Mouse (Mus musculus) neural tube, embryonic 13.5 days (tissue): ENCODE data around the gene Ms4a4c. TPM values are rescaled to one million over a fixed set of nuclear protein-coding genes. Genes with fewer than 3 reads are reported as not detected.
"Not testable (repeated sequence)": the region's sequence is repeated elsewhere in the genome, so short reads cannot be mapped to it uniquely, and the experiment has no call there.

Experiments
- ATAC-seq: fragments of 200-750 bp; cut with Nextera tagmentation; 2 replicates; pipeline ENCODE4 v1.8.0; 2017; ENCODE audit warnings: low read depth, mild to moderate bottlenecking, moderate TSS enrichment, moderate library complexity
- H3K27ac ChIP-seq: fragments of 300-500 bp; sonication (generic); replicated peaks from 2 replicates; pipeline ENCODE4 v1.5.1; 2015; ENCODE audit warnings: moderate library complexity, mild to moderate bottlenecking, inconsistent platforms
- H3K27me3 ChIP-seq: fragments of 300-500 bp; sonication (generic); 2 replicates; pipeline ENCODE4 v1.6.1; 2015; ENCODE audit warnings: mild to moderate bottlenecking, inconsistent platforms
- H3K36me3 ChIP-seq: fragments of 300-500 bp; sonication (generic); 2 replicates; pipeline ENCODE4 v1.6.1; 2015; ENCODE audit warnings: mild to moderate bottlenecking, inconsistent platforms
- H3K4me1 ChIP-seq: fragments of 300-500 bp; sonication (generic); replicated peaks from 2 replicates; pipeline ENCODE4 v1.6.1; 2015; ENCODE audit warnings: inconsistent platforms
- H3K4me2 ChIP-seq: fragments of 300-500 bp; sonication (generic); 2 replicates; pipeline ENCODE4 v1.6.1; 2015; ENCODE audit warnings: inconsistent platforms, mild to moderate bottlenecking, moderate library complexity
- H3K4me3 ChIP-seq: fragments of 300-500 bp; sonication (generic); 2 replicates; pipeline ENCODE4 v1.5.1; 2015; ENCODE audit warnings: mild to moderate bottlenecking, inconsistent platforms
- H3K9ac ChIP-seq: fragments of 300-500 bp; sonication (generic); 2 replicates; pipeline ENCODE4 v1.6.1; 2015; ENCODE audit warnings: moderate library complexity, mild to moderate bottlenecking, inconsistent platforms
- H3K9me3 ChIP-seq: fragments of 300-500 bp; sonication (generic); 2 replicates; pipeline ENCODE4 v1.6.1; 2016; ENCODE audit warnings: inconsistent platforms
- WGBS: fragments of 180-500 bp; shearing (Covaris S2); methylation state at CpG from one replicate; pipeline ENCODE4 v1.1.7; 2015; 5-methylcytosine and 5-hydroxymethylcytosine counted together
- polyA plus RNA-seq: library from polyadenylated mRNA; unstranded; fragments of >200 nt; fragmentation: Nextera tagmentation; extraction: Ambion mirVana; gene quantifications from 2 replicates; pipeline ENCODE4 v1.2.1, GENCODE M21; 2015

Gene Ms4a4c
- polyA plus RNA-seq, 1 experiment from 2014 or later = 0.11 TPM

DNA sequence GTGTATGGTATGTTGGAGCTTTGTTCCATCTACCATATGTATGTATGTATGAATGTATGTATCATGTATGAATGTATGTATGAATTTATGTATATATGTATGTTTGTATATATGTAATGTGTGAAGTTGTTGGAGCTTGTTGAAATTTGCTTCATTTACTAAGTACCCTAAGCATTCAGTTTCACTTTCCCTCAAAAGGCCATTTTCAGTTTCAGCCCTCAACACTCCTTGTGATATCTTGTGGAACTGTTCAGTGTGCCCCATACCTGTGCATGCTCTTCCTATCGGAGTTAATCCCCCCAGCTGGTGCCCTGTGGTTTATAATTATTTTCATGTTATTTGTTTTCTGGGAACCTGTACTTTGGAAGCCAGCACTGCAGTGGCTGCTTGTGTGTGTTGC, 4.0 kb downstream of the Ms4a4c start:
- H3K4me3 ChIP-seq = no peak overlapping the region
- no peaks in the 10 kb centered on the region for H3K4me1 ChIP-seq
- no peak overlapping the region for H3K27ac ChIP-seq
- no peaks in the 10 kb centered on the region for H3K27me3 ChIP-seq
- ATAC-seq = no peak
- no peaks in the 10 kb centered on the region for H3K9me3 ChIP-seq
- H3K36me3 ChIP-seq = no peaks in the 10 kb centered on the region
- 89% methylated on average over 1 of the region's 1 CpGs for WGBS
- no peak overlapping the region for H3K4me2 ChIP-seq
- H3K9ac ChIP-seq = no peak overlapping the region

GRCm38 (mm10) chr19:11411640-11412039, 7.1 kb downstream of the Ms4a4c start:
- no peak for ATAC-seq
- 86% methylated on average over 1 of the region's 1 CpGs for WGBS
- Histone ChIP-seq H3K9me3 (no peaks in the 10 kb centered on the region), H3K36me3 (no peaks in the 10 kb centered on the region), H3K27me3 (no peaks in the 10 kb centered on the region), H3K9ac (no peak overlapping the region), H3K4me3 (no peak overlapping the region), H3K4me1 (no peaks in the 10 kb centered on the region), H3K4me2 (no peak overlapping the region), H3K27ac (no peak overlapping the region)

DNA sequence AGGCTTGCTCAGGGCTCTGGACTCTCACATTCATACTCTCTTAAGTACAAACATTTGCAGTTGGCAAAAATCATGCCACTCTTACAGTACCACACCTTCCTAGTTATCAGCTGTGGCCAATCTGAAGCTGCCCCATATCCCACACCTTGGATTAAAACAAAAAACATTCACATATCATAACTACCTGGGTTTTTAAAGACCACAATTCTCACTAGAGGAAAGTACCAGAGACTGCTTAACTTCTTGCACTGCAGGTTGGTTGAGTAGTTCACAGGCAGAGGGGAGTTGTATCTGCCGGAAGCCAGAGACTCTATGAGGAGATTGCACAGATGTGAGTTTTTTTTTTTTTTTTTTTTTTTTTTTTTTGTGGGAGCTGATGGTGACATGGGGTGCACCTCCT, 9.5 kb downstream of the Ms4a4c start:
- Histone ChIP-seq H3K4me1 (no peaks in the 10 kb centered on the region), H3K4me3 (no peak overlapping the region), H3K9ac (no peak overlapping the region), H3K27ac (no peak overlapping the region), H3K27me3 (no peaks in the 10 kb centered on the region), H3K4me2 (no peak overlapping the region), H3K36me3 (no peaks in the 10 kb centered on the region), H3K9me3 (no peaks in the 10 kb centered on the region)
- ATAC-seq = no peak
- WGBS = 95% methylated on average over 1 of the region's 1 CpGs

DNA sequence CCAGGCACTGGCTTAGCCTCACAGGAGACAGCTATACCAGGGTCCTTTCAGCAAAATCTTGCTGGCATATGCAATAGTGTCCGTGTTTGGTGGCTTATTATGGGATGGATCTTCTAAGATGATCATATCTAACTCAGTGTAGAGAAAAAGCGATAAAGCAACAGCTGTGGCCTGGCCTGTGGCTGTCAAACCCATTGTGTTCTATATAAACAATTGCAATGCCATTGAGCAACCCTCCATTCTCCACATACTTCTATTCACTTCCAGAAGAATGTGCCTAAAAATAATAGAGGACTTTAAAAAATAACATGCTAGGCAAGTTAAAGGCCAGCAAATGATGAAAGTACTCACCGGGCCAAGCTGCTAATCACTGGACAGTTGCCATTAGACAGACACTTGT, 11.0 kb downstream of the Ms4a4c start:
- no peaks in the 10 kb centered on the region for H3K27me3 ChIP-seq
- ATAC-seq = no peak
- no peak overlapping the region for H3K27ac ChIP-seq
- H3K4me1 ChIP-seq = no peaks in the 10 kb centered on the region
- H3K4me2 ChIP-seq = no peak overlapping the region
- no peak overlapping the region for H3K9ac ChIP-seq
- 74% methylated on average over 3 of the region's 3 CpGs for WGBS
- H3K9me3 ChIP-seq = no peaks in the 10 kb centered on the region
- no peak overlapping the region for H3K4me3 ChIP-seq
- no peaks in the 10 kb centered on the region for H3K36me3 ChIP-seq

DNA sequence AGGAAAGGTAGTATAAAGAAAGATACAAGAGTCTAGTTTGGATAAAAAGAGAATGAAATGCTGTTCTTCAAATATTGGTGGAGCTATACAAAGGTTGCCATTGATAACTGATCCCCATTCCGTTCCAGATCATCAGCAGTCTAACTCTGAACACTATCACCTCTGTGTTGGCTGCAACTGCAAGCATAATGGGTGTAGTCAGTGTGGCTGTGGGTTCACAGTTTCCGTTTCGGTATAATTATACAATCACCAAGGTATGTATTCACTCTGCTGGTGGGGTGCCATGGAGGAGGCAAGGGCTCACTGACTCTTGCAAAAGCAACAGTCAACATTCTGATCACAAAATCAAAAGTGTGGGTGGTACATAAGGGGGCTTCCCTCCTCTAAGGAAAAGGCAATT, 14.3 kb downstream of the Ms4a4c start:
- H3K27ac ChIP-seq, H3K9ac ChIP-seq, H3K27me3 ChIP-seq, H3K9me3 ChIP-seq, H3K4me1 ChIP-seq, ATAC-seq, H3K36me3 ChIP-seq, H3K4me2 ChIP-seq, H3K4me3 ChIP-seq: not testable (repeated sequence)
- WGBS = 84% methylated on average over 3 of the region's 3 CpGs

GRCm38 (mm10) chr19:11431209-11431608, 26.6 kb downstream of the Ms4a4c start:
- H3K9me3 ChIP-seq, H3K9ac ChIP-seq, H3K4me3 ChIP-seq, H3K36me3 ChIP-seq, ATAC-seq, H3K4me1 ChIP-seq, H3K27me3 ChIP-seq, H3K4me2 ChIP-seq, H3K27ac ChIP-seq: not testable (repeated sequence)
- WGBS = 89% methylated on average over 1 of the region's 1 CpGs

DNA sequence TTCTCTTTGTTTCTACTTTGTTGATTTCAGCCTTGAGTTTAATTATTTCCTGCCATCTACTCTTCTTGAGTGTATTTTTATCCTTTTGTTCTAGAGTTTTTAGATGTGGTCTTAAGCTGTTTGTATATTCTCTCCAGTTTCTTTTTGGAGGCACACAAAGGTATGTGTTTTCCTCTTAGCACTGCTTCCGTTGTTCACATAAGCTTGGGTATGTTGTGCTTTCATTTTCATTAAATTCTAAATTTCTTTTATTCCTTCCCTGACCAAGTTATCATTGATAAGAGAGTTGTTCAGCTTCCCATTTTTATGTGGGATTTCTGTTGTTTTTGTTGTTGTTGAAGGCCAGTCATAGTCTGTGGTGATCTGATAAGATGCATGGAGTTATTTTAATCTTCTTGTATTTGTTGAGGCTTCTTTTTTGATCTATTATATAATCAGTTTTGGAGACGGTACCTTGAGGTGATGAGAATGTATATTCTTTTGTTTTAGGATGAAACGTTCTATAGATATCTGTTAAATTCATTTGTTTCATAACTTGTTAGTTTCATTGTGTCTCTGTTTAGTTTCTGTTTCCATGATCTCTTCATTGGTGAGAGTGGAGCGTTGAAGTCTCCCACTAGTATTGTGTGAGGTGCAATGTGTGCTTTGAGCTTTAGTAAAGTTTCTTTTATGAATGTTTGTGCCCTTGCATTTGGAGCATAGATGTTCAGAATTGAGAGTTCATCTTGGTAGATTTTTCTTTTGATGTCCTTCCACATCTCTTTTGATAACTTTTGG, 30.7 kb downstream of the Ms4a4c start:
- H3K27ac ChIP-seq = no peak overlapping the region
- H3K4me2 ChIP-seq = no peak overlapping the region
- H3K27me3 ChIP-seq = no peaks in the 10 kb centered on the region
- 92% methylated on average over 4 of the region's 4 CpGs for WGBS
- H3K4me3 ChIP-seq = no peak overlapping the region
- no peaks in the 10 kb centered on the region for H3K4me1 ChIP-seq
- no peak for ATAC-seq
- no peaks in the 10 kb centered on the region for H3K36me3 ChIP-seq
- no peaks in the 10 kb centered on the region for H3K9me3 ChIP-seq
- H3K9ac ChIP-seq = no peak overlapping the region

DNA sequence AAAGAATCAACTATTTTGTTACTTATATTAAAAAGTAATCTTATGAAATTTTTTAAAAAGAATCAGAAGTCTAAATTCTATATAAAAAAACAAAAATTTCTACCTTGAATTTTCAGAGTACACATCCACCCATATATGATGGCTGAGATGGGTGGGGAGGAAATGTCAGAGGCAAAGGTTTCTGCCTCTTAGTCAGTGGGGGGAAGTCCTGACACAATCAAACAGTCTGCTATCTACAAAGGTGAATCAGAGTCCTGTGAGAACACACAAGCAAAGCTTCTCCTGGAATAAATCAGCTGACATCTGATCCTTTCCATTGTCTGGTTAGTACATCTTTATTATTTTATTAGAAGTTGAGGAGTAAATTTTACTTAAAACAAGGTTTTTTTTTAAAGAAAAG, 38.8 kb downstream of the Ms4a4c start, which contains the start of gene Ms4a4b:
Gene Ms4a4b, plus strand, starts transcription at position 216 of the 400 bp plus-strand sequence.
- H3K4me2 ChIP-seq = no peak within 1 kb of the TSS
- no peaks in the 10 kb centered on the region for H3K36me3 ChIP-seq
- no peak for ATAC-seq

GRCm38 (mm10) chr19:11443964-11444363, 39.4 kb downstream of the Ms4a4c start:
- H3K9ac ChIP-seq = no peak overlapping the region
- ATAC-seq = no peak
- no peaks in the 10 kb centered on the region for H3K4me1 ChIP-seq
- WGBS = 88% methylated on average over 5 of the region's 5 CpGs
- no peak overlapping the region for H3K4me2 ChIP-seq
- no peaks in the 10 kb centered on the region for H3K27me3 ChIP-seq
- H3K4me3 ChIP-seq = no peak overlapping the region
- H3K9me3 ChIP-seq = no peaks in the 10 kb centered on the region
- no peak overlapping the region for H3K27ac ChIP-seq
- H3K36me3 ChIP-seq = no peaks in the 10 kb centered on the region

More for the DNA sequence above, 38.8 kb downstream of the Ms4a4c start, which contains the start of gene Ms4a4b:
- Histone ChIP-seq H3K27me3 (no peaks in the 10 kb centered on the region), H3K4me1 (no peaks in the 10 kb centered on the region), H3K9me3 (no peaks in the 10 kb centered on the region), H3K4me3 (no peak within 1 kb of the TSS), H3K9ac (no peak within 1 kb of the TSS), H3K27ac (no peak within 1 kb of the TSS)

GRCm38 (mm10) chr19:11447238-11447637, 42.7 kb downstream of the Ms4a4c start:
- H3K4me2 ChIP-seq = no peak overlapping the region
- no peaks in the 10 kb centered on the region for H3K27me3 ChIP-seq
- H3K4me3 ChIP-seq = no peak overlapping the region
- H3K9ac ChIP-seq = no peak overlapping the region
- H3K4me1 ChIP-seq = no peaks in the 10 kb centered on the region
- H3K9me3 ChIP-seq = no peaks in the 10 kb centered on the region
- no peaks in the 10 kb centered on the region for H3K36me3 ChIP-seq
- no peak for ATAC-seq
- 88% methylated on average over 2 of the region's 2 CpGs for WGBS
- no peak overlapping the region for H3K27ac ChIP-seq

DNA sequence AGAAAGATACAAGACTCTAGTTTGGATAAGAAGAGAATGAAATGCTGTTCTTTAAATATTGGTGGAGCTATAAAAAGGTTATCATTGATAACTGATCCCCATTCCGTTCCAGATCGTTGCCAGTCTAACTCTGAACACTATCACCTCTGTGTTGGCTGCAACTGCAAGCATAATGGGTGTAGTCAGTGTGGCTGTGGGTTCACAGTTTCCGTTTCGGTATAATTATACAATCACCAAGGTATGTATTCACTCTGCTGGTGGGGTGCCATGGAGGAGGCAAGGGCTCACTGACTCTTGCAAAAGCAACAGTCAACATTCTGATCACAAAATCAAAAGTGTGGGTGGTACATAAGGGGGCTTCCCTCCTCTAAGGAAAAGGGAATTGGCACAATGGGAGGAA, 54.5 kb downstream of the Ms4a4c start:
- not testable (repeated sequence) for H3K27ac ChIP-seq, H3K9ac ChIP-seq, H3K4me3 ChIP-seq, H3K4me1 ChIP-seq, H3K9me3 ChIP-seq, H3K36me3 ChIP-seq, H3K27me3 ChIP-seq, H3K4me2 ChIP-seq, ATAC-seq
- WGBS = 85% methylated on average over 4 of the region's 4 CpGs

DNA sequence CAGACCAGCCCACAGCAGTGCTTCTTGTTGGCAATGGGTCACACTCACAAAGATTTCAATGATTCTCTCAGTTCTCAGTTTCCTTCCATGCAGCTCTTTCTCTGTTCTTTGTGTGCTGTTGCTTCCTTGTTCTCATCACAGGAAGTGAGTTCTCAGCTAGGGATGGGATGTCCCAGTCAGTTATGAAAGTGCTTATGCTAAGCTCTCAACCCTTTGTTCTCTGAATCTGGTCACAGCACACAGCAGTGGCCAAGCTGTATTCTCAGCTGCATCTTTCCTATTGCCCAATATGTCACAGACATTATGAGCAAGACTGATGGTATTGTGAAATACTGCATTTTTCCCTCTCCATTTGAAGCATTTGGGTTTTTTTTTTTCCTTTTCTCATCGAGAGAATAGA, 60.2 kb downstream of the Ms4a4c start:
- not testable (repeated sequence) for ATAC-seq, H3K4me2 ChIP-seq, H3K4me3 ChIP-seq, H3K27ac ChIP-seq, H3K36me3 ChIP-seq, H3K9ac ChIP-seq, H3K4me1 ChIP-seq, H3K9me3 ChIP-seq, H3K27me3 ChIP-seq
- WGBS = 79% methylated on average over 1 of the region's 1 CpGs

GRCm38 (mm10) chr19:11466471-11466870, 61.9 kb downstream of the Ms4a4c start:
- H3K4me2 ChIP-seq = no peak overlapping the region
- H3K36me3 ChIP-seq = no peaks in the 10 kb centered on the region
- H3K9me3 ChIP-seq = no peaks in the 10 kb centered on the region
- no peak for ATAC-seq
- no peaks in the 10 kb centered on the region for H3K4me1 ChIP-seq
- no peak overlapping the region for H3K27ac ChIP-seq
- no peaks in the 10 kb centered on the region for H3K27me3 ChIP-seq
- no peak overlapping the region for H3K9ac ChIP-seq
- no peak overlapping the region for H3K4me3 ChIP-seq
- WGBS = 77% methylated on average over 5 of the region's 5 CpGs
